Mouse (Mus musculus) right cerebral cortex, adult 2 months (tissue): ENCODE measurements around the gene Gm28042.

Source experiments
- DNase-seq, 2 experiments: peaks; one replicate each; pipeline ENCODE4 v3.0.0; 2021 to 2022; ENCODE audit warnings: low spot score in 2 of 2

Gene Gm28042

DNA sequence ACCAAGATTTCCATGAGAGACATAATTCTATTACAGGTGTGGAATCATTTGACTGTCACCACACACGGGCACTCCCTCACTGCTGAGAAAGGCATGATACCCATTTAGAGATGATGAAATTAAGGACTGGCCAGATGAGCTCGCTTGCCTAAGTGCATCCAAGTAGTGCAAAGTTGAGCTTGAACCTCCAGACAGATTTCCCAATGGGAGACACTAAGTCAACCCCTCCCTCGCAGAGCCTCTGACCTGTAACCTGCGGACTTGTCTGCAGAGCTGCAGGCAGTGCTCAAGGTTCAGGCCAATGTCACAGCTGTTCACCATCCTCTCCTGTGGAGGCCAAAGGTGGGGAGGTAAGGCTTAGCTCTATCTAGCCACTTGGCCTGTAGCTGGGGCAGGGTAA, 31.5 kb downstream of the Gm28042 start:
- DNase-seq: no peak

- DNase-seq: no peak
These were observed 32.2 kb downstream of the Gm28042 start for GRCm38 (mm10) chr2:120059466-120059865.

GRCm38 (mm10) chr2:120060190-120060589, 32.9 kb downstream of the Gm28042 start:
- no peak for DNase-seq

DNA sequence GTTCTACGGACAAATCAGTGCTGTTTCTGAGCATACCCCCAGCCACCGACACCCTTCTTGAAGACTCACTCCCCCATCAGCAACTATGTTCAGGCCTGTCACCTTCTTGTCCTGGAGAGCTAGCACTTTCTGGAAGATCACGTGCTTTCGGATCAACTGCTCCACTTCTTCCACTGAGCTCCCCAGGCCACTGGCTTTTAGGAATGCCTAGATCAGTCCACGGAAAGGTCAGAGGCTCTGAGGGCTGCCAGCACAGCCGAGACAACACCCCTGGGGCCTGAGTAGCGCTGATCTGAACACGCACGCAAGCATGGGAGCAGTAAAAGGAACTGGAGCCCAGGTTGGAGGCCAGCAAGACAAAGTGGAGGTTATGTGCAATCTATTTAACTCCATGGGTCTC, 33.4 kb downstream of the Gm28042 start:
- DNase-seq: no peak

DNA sequence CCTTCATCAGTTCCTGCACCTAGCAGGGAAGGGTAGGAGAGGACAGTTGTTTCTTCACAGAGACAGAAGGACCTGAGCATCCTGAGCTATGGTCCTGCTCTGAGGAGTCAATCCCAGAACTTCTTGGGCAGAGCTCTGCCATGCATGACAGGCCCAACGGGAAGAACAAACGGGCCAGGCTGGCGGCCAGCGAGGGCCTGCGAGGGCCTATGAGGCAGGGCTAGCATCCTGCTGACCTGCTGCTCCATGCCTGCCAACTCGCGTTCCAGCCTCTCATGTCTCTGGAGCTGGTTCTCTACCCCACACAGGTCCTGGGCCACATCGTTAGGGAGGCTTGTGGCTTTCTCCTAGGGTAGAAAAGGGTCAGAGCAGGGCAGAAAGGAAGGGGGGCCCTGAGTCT, 35.0 kb downstream of the Gm28042 start:
- no peak for DNase-seq

DNA sequence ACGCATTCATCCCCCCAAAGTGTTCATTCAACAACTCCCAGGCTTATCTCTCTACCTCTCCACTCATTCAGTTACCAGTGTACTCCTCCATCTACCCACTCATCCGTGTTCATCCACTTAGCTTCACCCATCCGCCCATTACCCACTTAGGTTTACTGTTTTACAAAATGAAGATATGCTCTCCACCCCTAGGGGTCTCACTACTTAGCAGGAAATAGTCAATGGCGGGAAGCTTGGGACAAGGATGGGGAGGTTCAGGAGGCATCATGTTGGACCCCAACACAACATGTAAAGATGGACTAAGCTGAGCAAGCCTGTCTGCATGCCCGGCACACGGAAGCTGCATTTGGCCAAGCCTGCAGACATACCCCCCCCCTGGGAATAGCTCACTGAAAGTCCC, 37.3 kb downstream of the Gm28042 start:
- DNase-seq: no peak

DNA sequence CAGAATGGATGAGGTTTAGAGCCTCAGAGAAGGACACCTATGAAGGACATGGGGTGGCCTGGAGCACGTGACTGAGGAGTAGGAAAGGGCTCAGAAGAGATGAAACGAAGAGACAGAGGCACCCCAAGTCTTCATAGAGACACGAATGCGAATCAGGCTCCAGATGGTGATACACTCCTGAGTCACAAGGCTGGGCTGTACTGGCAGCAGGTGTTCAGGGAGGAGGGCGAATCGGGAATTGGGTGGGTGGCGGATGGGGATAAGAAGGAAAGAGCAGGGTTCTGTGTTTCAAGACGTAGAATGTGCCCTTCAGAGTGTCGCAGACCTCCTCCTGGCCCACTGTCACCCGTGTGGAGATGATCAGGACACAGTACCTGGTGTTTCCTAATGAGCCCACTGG, 38.0 kb downstream of the Gm28042 start:
- peak; percentile 54 to 57 for DNase-seq

- no peak for DNase-seq
These were observed 38.9 kb downstream of the Gm28042 start for GRCm38 (mm10) chr2:120066224-120066623.

DNA sequence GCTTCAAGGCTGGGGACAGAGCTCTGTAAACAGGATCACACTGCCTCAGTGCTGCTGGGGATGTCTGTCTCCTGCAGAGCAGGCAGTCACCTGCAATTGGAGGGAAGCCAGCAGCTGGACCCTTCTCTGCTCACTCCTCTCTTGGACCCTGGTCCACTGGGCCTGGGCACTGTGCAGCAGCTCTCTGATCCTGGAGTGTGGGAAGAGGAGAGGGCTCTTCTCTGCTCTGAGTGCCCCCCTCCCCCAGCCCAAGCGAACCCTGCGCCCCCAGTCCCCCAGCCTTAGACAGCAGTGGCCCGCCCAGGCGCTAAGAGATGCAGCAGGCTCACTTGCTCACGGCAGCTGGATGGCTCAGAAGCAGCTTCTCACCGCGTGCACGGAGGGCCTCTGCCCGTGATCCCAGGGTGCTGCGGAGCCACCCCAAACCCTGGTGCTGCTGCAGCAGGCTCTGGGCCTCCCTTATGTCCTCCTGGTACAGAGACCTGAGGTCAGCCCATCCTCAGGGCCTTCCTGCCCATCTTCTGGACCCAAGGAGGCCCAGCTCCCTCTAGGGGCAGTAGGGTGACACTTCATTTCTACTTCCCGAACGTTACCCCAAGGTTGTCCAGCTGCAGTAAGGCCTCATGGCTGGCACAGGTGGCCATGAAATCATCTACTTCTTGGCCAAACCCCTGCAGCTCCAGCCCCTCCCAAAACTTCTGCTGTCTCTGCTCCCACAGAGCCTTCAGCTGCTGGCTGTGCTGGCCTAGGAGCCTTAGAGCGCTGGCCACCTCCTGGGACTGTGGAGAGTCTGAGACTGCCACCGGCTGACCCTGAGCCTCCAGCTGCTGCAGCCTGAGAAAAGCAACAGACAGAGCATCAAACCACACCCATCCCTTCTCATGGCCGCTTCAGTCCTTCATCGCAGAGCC, 41.5 kb downstream of the Gm28042 start:
- DNase-seq: no peak

DNA sequence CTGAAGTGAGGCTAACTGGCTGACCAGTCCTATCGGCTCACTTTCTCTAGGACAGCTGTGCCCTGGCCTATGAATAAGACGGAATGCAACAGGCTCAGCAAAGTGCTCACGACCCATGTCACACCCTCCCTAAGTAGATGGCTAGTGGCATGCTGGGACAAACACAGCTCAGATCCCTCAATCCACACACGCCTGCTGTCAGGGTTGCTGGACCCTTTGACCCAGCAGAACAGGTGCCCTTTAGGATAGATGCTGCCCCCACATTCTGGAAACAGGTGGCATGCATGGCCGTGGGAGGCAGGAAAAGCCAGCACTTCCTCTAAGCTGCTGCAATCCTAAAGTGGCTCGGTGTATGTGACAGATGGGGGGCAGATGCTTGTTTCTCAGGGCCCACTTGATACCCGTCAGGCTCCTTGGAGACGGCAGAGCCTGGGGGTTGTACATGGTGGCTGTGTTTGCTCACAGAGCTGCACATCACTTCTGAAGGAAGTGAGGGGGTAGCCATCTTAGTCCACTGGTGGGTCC, 42.2 kb downstream of the Gm28042 start:
- peak; percentile 79 to 80 for DNase-seq

- DNase-seq: no peak
These were observed 46.8 kb downstream of the Gm28042 start for GRCm38 (mm10) chr2:120074096-120074495.

- DNase-seq: peak in 1 of 2 experiments; percentile 62
These were observed 48.9 kb downstream of the Gm28042 start for GRCm38 (mm10) chr2:120076076-120076705.

DNA sequence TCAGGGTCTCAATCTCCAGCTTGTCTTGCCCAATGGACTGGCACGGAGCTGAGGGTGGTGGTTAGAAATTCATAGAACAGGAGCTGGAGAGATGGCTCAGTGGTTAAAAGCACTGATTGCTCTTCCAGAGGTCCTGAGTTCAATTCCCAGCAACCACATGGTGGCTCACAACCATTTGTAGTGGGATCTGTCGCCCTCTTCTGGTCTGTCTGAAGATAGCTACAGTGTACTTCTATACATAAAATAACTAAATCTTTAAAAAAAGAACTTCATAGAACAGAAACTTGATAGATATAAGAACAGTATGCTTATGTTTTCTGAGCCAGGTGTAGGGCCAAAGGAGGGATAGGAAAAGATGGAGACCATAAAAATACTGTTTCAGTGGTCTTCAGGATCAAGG, 55.1 kb downstream of the Gm28042 start:
- no peak for DNase-seq

GRCm38 (mm10) chr2:120084593-120085361, 57.5 kb downstream of the Gm28042 start:
- no peak for DNase-seq

DNA sequence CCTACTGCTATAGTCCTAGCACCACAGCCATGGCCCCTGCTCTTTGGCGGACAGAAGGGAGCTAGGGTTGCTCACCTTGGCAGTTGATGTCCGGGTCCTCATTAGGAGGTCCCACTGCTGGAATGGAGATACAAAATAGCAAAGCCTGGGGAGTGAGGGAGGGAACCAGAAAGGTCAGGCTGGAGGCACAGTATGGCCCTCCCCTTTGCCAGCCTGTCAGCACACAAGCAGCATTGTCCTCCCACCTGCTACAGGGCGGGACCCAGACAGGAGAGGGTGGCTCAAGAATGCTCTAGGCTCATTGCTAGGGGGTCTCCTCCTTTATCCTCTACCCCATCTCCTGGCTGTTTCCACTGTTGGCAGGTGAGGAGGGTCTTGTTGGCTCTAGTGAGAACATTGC, 58.7 kb downstream of the Gm28042 start:
- DNase-seq: no peak

- DNase-seq: no peak
These were observed 60.1 kb downstream of the Gm28042 start for GRCm38 (mm10) chr2:120087391-120087790.

- no peak for DNase-seq
These were observed 60.6 kb downstream of the Gm28042 start for GRCm38 (mm10) chr2:120087897-120088296.

DNA sequence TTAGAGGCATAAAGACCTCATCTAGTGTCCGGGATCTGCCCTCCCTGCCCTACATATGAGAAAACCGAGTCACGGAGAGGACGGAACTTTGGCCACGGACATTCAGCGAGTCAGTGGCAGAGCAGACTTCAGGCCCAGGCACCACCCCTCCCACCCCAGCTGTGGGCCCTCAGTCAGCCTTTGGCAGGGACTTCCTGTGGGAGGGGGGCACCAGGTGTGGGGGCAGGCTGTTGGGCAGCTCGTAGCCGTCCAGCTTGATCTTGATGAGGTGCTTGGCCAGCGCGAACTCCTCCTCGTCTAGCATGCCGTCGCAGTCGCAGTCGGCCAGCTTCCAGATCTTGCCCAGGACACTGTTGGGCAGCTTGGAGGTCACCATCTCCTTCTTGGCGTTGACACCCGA, 63.7 kb downstream of the Gm28042 start:
- no peak for DNase-seq
